Mouse (Mus musculus) liver, embryonic 16.5 days (tissue): Measurements from ENCODE around the gene Ebi3. TPM values are rescaled to one million over a fixed set of nuclear protein-coding genes. Genes with fewer than 3 reads are reported as not detected.

ENCODE experiments used
- ATAC-seq: fragments of 200-750 bp; cut with Nextera tagmentation; 2 replicates; pipeline ENCODE4 v1.8.0; 2017; ENCODE audit warnings: low read depth, mild to moderate bottlenecking, moderate number of reproducible peaks, moderate library complexity
- H3K27ac ChIP-seq: fragments of 300-500 bp; sonication (generic); 2 replicates; pipeline ENCODE4 v1.5.1; 2014; ENCODE audit warnings: mild to moderate bottlenecking, low read length
- H3K27me3 ChIP-seq: fragments of 300-500 bp; sonication (generic); 2 replicates; pipeline ENCODE4 v1.6.1; 2014; ENCODE audit warnings: low read depth, low read length, mixed read lengths; ENCODE audit not compliant: control insufficient read depth, insufficient read depth
- H3K36me3 ChIP-seq: fragments of 300-500 bp; sonication (generic); 2 replicates; pipeline ENCODE4 v1.6.1; 2014; ENCODE audit warnings: mild to moderate bottlenecking; ENCODE audit not compliant: control insufficient read depth, insufficient read depth
- H3K4me1 ChIP-seq: fragments of 300-500 bp; sonication (generic); 2 replicates; pipeline ENCODE4 v1.6.1; 2014; ENCODE audit warnings: low read depth, low read length, mixed read lengths; ENCODE audit not compliant: control insufficient read depth
- H3K4me2 ChIP-seq: fragments of 300-500 bp; sonication (generic); 2 replicates; pipeline ENCODE4 v1.6.1; 2014; ENCODE audit warnings: low read depth, low read length, mixed read lengths
- H3K4me3 ChIP-seq: fragments of 300-500 bp; sonication (generic); 2 replicates; pipeline ENCODE4 v1.5.1; 2014; ENCODE audit warnings: low read depth, mild to moderate bottlenecking, low read length
- H3K9ac ChIP-seq: fragments of 300-500 bp; sonication (generic); 2 replicates; pipeline ENCODE4 v1.6.1; 2014; ENCODE audit warnings: low read depth, low read length
- H3K9me3 ChIP-seq: fragments of 300-500 bp; sonication (generic); replicated peaks from 2 replicates; pipeline ENCODE4 v1.6.1; 2016; ENCODE audit warnings: low read length; ENCODE audit not compliant: control insufficient read depth
- WGBS: fragments of 180-500 bp; shearing (Covaris S2); extraction: QIAGEN DNeasy Blood & Tissue Kit; methylation state at CpG from one replicate; pipeline ENCODE4 v1.1.7; 2014; ENCODE audit not compliant: insufficient replicate concordance; 5-methylcytosine and 5-hydroxymethylcytosine counted together
- polyA plus RNA-seq: library from polyadenylated mRNA; unstranded; fragments of >200 nt; fragmentation: Nextera tagmentation; extraction: Ambion mirVana; gene quantifications from 2 replicates; pipeline ENCODE4 v1.2.1, GENCODE M21; 2015

Gene Ebi3
- polyA plus RNA-seq, 1 experiment from 2014 or later: 9.8 TPM

DNA sequence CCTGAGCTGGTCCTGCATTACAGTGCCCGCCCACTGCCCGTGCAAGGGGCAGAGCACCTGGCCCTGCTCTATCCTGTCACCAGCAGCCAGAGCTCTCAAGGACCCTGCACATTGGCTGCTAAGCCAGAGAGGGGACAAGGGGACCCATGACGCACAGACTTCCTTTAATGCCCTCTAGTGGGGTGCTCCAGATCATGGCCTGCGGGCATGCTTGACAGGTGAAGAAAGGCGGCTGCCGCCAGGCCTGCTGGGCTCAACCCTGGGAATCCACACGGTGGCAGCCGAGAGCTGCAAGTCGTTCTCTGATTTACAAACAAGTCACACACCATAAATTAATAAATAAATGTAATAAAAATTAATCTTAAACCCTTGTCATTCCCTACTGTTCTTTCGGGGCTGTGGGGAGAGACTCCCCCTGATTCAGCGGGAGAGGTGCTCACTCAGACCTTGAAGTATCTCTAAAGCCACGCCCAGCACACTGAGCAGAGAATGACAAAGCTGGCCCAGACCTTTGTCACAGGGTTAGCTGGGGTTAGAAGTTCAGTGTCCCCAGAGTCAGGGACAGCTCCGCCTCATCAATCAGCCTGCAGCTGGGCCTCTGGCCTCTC is 23.9 kb downstream of the Ebi3 start:
- Histone ChIP-seq H3K4me3 (no peak overlapping the region), H3K4me2 (no peak overlapping the region; the same call in 1 of the 2 replicates), H3K4me1 (peaks cover 3% of the 10 kb centered on the region), H3K27me3 (peaks cover 8% of the 10 kb centered on the region), H3K36me3 (no peaks in the 10 kb centered on the region), H3K9ac (no peak overlapping the region), H3K9me3 (no peaks in the 10 kb centered on the region), H3K27ac (no peak overlapping the region)
- peak; percentile 67 for ATAC-seq
- WGBS: 14% methylated on average over 13 of the region's 13 CpGs

GRCm38 (mm10) chr17:55977301-55977700 is 24.9 kb downstream of the Ebi3 start:
- no peak overlapping the region for H3K27ac ChIP-seq
- no peak overlapping the region for H3K4me2 ChIP-seq
- H3K27me3 ChIP-seq: no peaks in the 10 kb centered on the region; the same call in 1 of the 2 replicates
- no peak overlapping the region for H3K4me3 ChIP-seq
- peak; percentile 59 for ATAC-seq
- H3K4me1 ChIP-seq: peaks cover 3% of the 10 kb centered on the region
- no peak overlapping the region for H3K9ac ChIP-seq
- WGBS: 38% methylated on average over 3 of the region's 3 CpGs
- H3K9me3 ChIP-seq: no peaks in the 10 kb centered on the region
- H3K36me3 ChIP-seq: no peaks in the 10 kb centered on the region

GRCm38 (mm10) chr17:55986030-55986961 is 33.9 kb downstream of the Ebi3 start, which contains the start of gene Fsd1:
Fsd1 (plus strand) TSS chr17:55986509.
- no peak for ATAC-seq
- Histone ChIP-seq H3K27ac (no peak within 1 kb of the TSS), H3K4me1 (no peaks in the 10 kb centered on the region), H3K9me3 (no peaks in the 10 kb centered on the region), H3K9ac (no peak within 1 kb of the TSS), H3K4me3 (no peak within 1 kb of the TSS), H3K36me3 (no peaks in the 10 kb centered on the region), H3K27me3 (peaks cover 18% of the 10 kb centered on the region), H3K4me2 (no peak within 1 kb of the TSS)
- WGBS: 8% methylated on average over 35 of the region's 35 CpGs

DNA sequence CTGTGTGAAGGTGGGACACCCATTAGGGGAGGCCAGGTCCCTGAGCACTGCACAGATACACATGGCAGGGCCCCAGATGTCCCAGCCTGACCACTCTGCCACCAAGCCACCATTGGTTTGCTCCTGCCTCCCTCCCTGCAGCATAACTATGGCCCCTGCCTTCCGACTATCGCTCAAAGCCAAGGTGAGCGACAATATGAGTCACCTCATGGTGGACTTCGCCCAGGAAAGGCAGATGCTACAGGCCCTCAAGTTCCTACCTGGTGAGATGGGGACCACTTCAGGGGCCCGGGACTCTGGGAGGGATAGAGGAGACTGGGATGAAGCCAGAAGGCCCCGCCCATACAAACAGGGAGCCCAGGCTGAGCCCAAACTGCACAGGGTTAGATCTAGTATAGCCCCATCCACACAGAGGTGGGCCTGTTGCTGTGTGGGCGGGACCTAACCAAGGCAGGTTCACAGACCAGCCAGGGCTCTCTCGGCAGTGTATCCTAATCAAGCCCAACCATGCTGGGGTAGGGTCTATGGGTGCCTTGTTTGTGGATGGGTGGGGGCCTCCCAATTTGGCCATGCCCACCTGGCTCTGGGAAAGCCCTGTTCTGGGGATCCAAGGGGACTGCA is 37.9 kb downstream of the Ebi3 start:
- H3K27ac ChIP-seq: no peak overlapping the region
- H3K36me3 ChIP-seq: no peaks in the 10 kb centered on the region
- no peaks in the 10 kb centered on the region for H3K4me1 ChIP-seq
- no peak overlapping the region for H3K4me3 ChIP-seq
- peaks cover 18% of the 10 kb centered on the region for H3K27me3 ChIP-seq
- ATAC-seq: no peak
- H3K9me3 ChIP-seq: no peaks in the 10 kb centered on the region
- no peak overlapping the region for H3K4me2 ChIP-seq
- H3K9ac ChIP-seq: no peak overlapping the region
- WGBS: 63% methylated on average over 8 of the region's 8 CpGs

DNA sequence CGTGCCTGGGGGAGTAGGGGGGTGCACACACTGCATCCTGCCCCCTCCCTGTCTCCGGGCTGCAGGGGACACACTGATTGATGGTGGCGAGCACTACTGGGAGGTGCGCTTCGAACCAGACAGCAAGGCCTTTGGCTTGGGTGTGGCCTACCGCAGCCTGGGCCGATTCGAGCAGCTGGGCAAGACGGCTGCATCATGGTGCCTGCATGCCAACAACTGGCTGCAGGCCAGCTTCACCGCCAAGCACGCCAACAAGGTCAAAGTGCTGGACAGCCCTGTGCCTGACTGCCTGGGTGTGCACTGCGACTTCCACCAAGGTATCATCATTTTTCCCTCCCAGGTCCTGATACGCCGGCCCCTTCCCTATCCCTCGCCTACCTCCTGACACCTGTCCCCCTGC is 43.6 kb downstream of the Ebi3 start:
- H3K4me1 ChIP-seq: no peaks in the 10 kb centered on the region
- no peak overlapping the region for H3K9ac ChIP-seq
- no peak overlapping the region for H3K4me3 ChIP-seq
- peaks cover 3% of the 10 kb centered on the region for H3K27me3 ChIP-seq
- no peak overlapping the region for H3K27ac ChIP-seq
- no peak for ATAC-seq
- no peak overlapping the region for H3K4me2 ChIP-seq
- H3K9me3 ChIP-seq: no peaks in the 10 kb centered on the region
- WGBS: 78% methylated on average over 15 of the region's 15 CpGs
- H3K36me3 ChIP-seq: no peaks in the 10 kb centered on the region

DNA sequence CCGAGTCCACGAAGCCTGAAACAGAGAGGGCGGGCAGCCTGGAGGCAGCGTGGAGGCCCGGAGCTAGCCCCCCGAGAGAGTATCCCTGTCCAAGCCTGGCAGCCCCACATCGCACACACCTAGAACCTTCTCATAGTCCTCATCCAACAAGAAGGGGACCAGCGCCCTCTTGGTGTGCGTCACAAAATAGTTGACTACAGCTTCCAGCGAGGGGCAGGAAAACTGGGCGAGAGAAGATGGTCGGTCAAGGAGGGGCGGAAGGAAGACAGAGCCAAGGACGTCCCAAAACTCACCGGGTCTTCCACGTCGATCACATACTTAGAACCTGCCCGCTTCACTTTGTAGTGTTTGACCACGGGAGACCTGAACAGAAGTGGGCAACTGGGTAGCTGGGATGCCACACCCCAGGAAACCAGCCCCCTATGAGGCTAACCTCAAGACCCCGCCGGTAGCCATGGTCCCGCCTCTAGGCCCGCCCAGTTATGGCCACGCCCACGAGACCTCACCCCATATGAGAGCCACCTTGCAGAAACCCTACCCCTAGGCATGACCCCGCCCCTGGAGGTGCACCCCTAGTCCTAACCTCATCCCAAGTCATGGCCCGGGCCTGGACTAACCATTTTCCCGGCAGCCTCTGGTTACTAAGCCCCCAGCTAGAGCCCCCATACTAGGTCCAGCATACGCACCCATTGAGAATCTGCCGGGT is 47.5 kb downstream of the Ebi3 start:
- WGBS: 10% methylated on average over 30 of the region's 30 CpGs
- Histone ChIP-seq H3K9ac (no peak overlapping the region), H3K36me3 (no peaks in the 10 kb centered on the region), H3K27me3 (peaks cover 3% of the 10 kb centered on the region), H3K9me3 (no peaks in the 10 kb centered on the region), H3K27ac (no peak overlapping the region), H3K4me2 (no peak overlapping the region), H3K4me3 (no peak overlapping the region), H3K4me1 (no peaks in the 10 kb centered on the region)
- peak; percentile 19; the same call in 1 of the 2 replicates for ATAC-seq

DNA sequence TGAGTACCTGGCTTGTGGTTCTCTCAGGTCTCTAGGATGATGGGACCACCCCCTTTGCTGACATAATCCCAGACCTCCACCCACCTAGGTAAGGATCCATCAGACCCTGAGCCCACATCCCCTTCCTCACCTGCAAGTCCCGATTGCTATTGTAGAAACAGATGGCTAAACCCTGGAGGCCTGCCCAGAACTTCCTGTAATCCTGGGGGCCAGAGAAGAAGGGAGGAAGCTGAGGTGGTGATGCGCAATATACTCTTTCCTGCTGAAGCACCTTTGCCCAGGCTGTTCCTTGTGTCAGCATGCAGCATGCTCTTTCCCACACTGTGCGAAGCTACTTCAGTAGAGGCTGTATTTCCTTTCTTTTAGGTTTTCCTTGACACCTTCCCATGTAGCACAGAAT is 50.6 kb downstream of the Ebi3 start:
- Histone ChIP-seq H3K27me3 (peaks cover 3% of the 10 kb centered on the region), H3K4me3 (no peak overlapping the region), H3K9me3 (no peaks in the 10 kb centered on the region), H3K4me2 (no peak overlapping the region), H3K36me3 (no peaks in the 10 kb centered on the region), H3K27ac (no peak overlapping the region), H3K9ac (no peak overlapping the region), H3K4me1 (peaks cover 8% of the 10 kb centered on the region)
- no peak for ATAC-seq
- 41% methylated on average over 3 of the region's 3 CpGs for WGBS

- WGBS: 23% methylated on average over 13 of the region's 13 CpGs
- H3K4me1 ChIP-seq: peaks cover 24% of the 10 kb centered on the region
- no peaks in the 10 kb centered on the region; the same call in none of the 2 replicates for H3K27me3 ChIP-seq
- H3K4me2 ChIP-seq: peak within 1 kb of the TSS; percentile 7
- H3K9ac ChIP-seq: no peak within 1 kb of the TSS; the same call in 1 of the 2 replicates
- H3K4me3 ChIP-seq: peak within 1 kb of the TSS; percentile 28; the same call in 1 of the 2 replicates
- H3K36me3 ChIP-seq: no peaks in the 10 kb centered on the region
- no peak within 1 kb of the TSS for H3K27ac ChIP-seq
- no peaks in the 10 kb centered on the region for H3K9me3 ChIP-seq
- no peak for ATAC-seq
Measured at GRCm38 (mm10) chr17:56005415-56006061, 53.1 kb downstream of the Ebi3 start, which contains the start of the genes Stap2 and Mpnd. Stap2 (minus strand) TSS chr17:56005584. Mpnd (plus strand) TSS chr17:56005711.
